Mouse (Mus musculus) myocyte (in vitro differentiated cells): ENCODE data around the gene Exosc1.

Experiments used
- CEBPB ChIP-seq: IDR thresholded peaks from 2 replicates; pipeline ENCODE4 v1.6.1; 2011; ENCODE audit warnings: mild to moderate bottlenecking, moderate library complexity; ENCODE audit not compliant: poor library complexity, insufficient read depth, severe bottlenecking
- E2F4 ChIP-seq: IDR thresholded peaks from one replicate; pipeline ENCODE4 v1.6.1; 2011; ENCODE audit warnings: mild to moderate bottlenecking, control low read depth, moderate library complexity; ENCODE audit not compliant: insufficient read depth
- MAX ChIP-seq: IDR thresholded peaks from one replicate; pipeline ENCODE4 v1.6.1; 2011; ENCODE audit warnings: low read depth, mild to moderate bottlenecking, control low read depth
- MYOD1 ChIP-seq, 3 experiments: IDR thresholded peaks; one replicate each; pipeline ENCODE4 v1.6.1; 2011; ENCODE audit warnings: control low read depth in 2 of 3, low read depth in 2 of 3, mild to moderate bottlenecking in 2 of 3, moderate library complexity in 1 of 3; ENCODE audit not compliant: insufficient read length in 2 of 3, control insufficient read depth in 1 of 3
- POLR2A ChIP-seq: IDR thresholded peaks from one replicate; pipeline ENCODE4 v1.6.1; 2011; ENCODE audit warnings: low read depth, mild to moderate bottlenecking, control low read depth, moderate library complexity; ENCODE audit not compliant: insufficient read length
- POLR2AphosphoS2 ChIP-seq: IDR thresholded peaks from one replicate; pipeline ENCODE4 v1.6.1; 2011; ENCODE audit warnings: low read depth, control low read depth; ENCODE audit not compliant: insufficient read length
- TCF12 ChIP-seq: IDR thresholded peaks from one replicate; pipeline ENCODE4 v1.6.1; 2011; ENCODE audit warnings: mild to moderate bottlenecking, control low read depth; ENCODE audit not compliant: poor library complexity, insufficient read depth, severe bottlenecking
- USF1 ChIP-seq: IDR thresholded peaks from one replicate; pipeline ENCODE4 v1.6.1; 2011; ENCODE audit warnings: low read depth, mild to moderate bottlenecking, control low read depth, moderate library complexity

DNA sequence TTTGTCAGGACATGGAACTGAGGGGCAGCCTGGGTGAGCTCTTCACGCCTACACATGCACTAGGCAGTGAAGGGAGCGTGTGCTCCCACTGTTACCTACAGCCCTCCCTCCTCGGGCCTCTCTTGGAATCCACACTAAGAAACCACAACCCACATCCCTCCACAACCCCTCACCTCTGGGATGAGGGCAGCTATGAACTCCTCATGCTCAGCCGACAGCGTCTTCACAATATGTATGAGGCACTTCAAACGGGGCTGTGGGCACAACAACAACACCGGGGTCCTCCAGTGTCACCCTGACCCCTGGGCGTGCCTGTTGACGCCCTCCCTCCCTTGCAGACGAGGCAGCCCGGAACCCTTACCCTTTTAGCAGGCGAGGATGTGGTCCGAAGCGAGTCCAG, 58.9 kb downstream of the Exosc1 start:
- TF ChIP-seq POLR2A: no peak
- TF ChIP-seq TCF12: no peak
- no peak for TF ChIP-seq MAX
- TF ChIP-seq POLR2AphosphoS2: no peak
- TF ChIP-seq CEBPB: no peak
- no peak for TF ChIP-seq USF1
- no peak for TF ChIP-seq E2F4
- no peak for TF ChIP-seq MYOD1 (IDR thresholded peaks at IDR 0.05; ENCODE audit: control insufficient read depth in 1 of 3, insufficient read length in 2 of 3, low read depth in 2 of 3)
